Mouse (Mus musculus) C2C12 (cell line): ENCODE data around the gene Ccdc158.

Source experiments
- CTCF ChIP-seq: IDR thresholded peaks from one replicate; pipeline ENCODE4 v1.5.1; 2011; ENCODE audit not compliant: control insufficient read depth, insufficient read depth, insufficient read length
- USF1 ChIP-seq: IDR thresholded peaks from one replicate; pipeline ENCODE4 v1.6.1; 2011; ENCODE audit warnings: low read depth, mild to moderate bottlenecking, control low read depth, moderate library complexity

GRCm38 (mm10) chr5:92560201-92560600, 114.9 kb downstream of the Ccdc158 start:
- TF ChIP-seq CTCF (no peak), USF1 (no peak)
